Mouse (Mus musculus): ENCODE data around the gene Cd2bp2.

Cd2bp2 gene

DNA sequence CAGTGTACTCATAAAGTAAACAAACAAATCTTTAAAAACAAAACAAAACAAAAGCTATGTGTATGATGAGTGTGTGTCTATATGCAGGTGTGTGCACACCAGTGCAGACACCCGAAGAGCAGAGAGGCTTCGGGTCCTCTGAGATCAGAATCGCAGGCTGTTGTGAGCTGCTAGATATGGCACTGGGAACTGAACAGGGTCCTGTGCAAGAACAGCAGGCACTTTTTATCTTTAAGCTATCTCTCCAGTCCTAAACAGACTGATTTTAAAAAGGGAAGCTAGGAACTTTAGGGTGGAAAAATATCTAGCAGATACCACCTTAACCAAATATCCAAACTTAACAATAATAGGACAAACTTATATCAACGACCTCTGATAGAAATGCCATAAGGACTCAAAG is 53.2 kb downstream of the Cd2bp2 start:
- DNase-seq (ENCODE audit: low read depth, low spot score), result no peak

- DNase-seq (ENCODE audit: low read depth, low spot score), result no peak
These were observed 53.6 kb downstream of the Cd2bp2 start for GRCm38 (mm10) chr7:127142214-127142613.

Measured in CD4-positive helper T cell, adult 2 months (primary cell).